Mouse (Mus musculus) brown adipose tissue, adult 24 weeks (tissue): ENCODE data around the gene Dennd4a. TPM values are rescaled to one million over a fixed set of nuclear protein-coding genes. Genes with fewer than 3 reads are reported as not detected.

ENCODE experiments used
- polyA plus RNA-seq: library from polyadenylated mRNA; stranded (reverse); fragments of >200 nt; gene quantifications from 2 replicates; pipeline ENCODE4 v1.2.4, GENCODE M21; 2012; ENCODE audit not compliant: missing spikeins, insufficient read depth, insufficient read length

Dennd4a gene
- polyA plus RNA-seq, 1 experiment = 11.0 TPM

Other genes starting within 250 kb of the Dennd4a start
- gene Rab11a, start 73.6 kb upstream of the Dennd4a start, polyA plus RNA-seq = 141 and 169 TPM in 2 replicates
- gene Slc24a1, start 140.3 kb downstream of the Dennd4a start, polyA plus RNA-seq = not detected in 2 replicates
- gene Ints14, start 149.6 kb downstream of the Dennd4a start, polyA plus RNA-seq = 14.5 and 21.2 TPM in 2 replicates
- gene Hacd3, start 210.4 kb downstream of the Dennd4a start, polyA plus RNA-seq = 16.4 and 16.9 TPM in 2 replicates
- gene Dpp8, start 221.1 kb downstream of the Dennd4a start, polyA plus RNA-seq = 44.6 and 55.5 TPM in 2 replicates